Mouse (Mus musculus): ENCODE measurements at regions not wholly inside any gene's neighbourhood (a gene's known extent, or its start where the extent isn't known, plus 50 kb on each side); places are given as distances from the start of the nearest gene placed in this dataset.

DNA sequence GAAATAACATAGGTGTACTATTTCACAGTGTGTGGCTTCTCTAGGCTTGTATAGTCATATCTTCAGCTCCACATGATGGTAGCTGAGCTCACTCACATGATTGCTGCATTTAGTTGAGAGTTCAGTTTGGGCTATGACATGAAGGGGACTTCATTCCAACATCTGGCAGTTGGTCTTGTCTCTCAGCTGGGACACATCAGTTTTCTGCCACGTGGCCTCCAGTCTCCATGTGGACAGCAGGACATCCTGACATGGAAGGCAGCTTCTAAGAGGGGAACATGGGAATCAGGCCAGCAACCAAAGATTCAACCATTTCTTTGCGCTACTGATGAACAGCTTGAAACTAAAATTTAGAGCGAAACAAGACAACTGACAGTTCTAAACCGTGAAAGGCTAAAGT is 121.2 kb upstream of the Slc44a1 start:
- H3K4me3 ChIP-seq: no peak overlapping the region
- H3K36me3 ChIP-seq: no peaks in the 10 kb centered on the region
- no peak for ATAC-seq (replicated peaks; ENCODE audit: insufficient number of reproducible peaks, insufficient read depth, low FRiP score, low read depth)
- H3K9me3 ChIP-seq (replicated peaks): no peaks in the 10 kb centered on the region
- no peak overlapping the region for H3K9ac ChIP-seq
- 72% methylated on average over 4 of the region's 4 CpGs for WGBS
- H3K27me3 ChIP-seq: no peaks in the 10 kb centered on the region
- no peak overlapping the region for H3K4me2 ChIP-seq
- H3K4me1 ChIP-seq (replicated peaks): peaks cover 8% of the 10 kb centered on the region
- H3K27ac ChIP-seq: no peak overlapping the region

DNA sequence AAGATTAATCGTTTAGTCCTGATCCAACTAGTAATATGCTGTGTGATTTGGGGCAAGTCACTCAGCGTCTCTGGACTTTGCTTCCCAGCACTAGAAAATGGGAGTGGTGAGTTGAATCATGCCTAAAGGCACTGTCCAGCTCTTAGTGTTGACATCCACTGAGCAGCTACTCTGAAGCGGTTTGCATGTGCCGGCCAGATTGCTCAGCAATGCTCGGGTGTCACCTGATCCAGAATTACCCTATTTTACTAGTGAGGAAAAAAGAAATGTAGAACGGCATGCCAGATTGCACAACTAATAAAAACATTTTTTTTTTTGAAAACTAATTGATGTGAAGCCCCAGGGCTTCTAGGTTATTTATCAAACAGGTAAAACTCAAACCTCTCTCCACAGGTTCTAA is 122.0 kb upstream of the Slc44a1 start:
- H3K9me3 ChIP-seq (replicated peaks): no peaks in the 10 kb centered on the region
- H3K4me2 ChIP-seq: no peak overlapping the region
- no peak overlapping the region for H3K27ac ChIP-seq
- no peaks in the 10 kb centered on the region for H3K27me3 ChIP-seq
- WGBS: 64% methylated on average over 6 of the region's 6 CpGs
- ATAC-seq (replicated peaks; ENCODE audit: insufficient number of reproducible peaks, insufficient read depth, low FRiP score, low read depth): no peak
- H3K4me3 ChIP-seq: no peak overlapping the region
- H3K9ac ChIP-seq: no peak overlapping the region
- peaks cover 8% of the 10 kb centered on the region for H3K4me1 ChIP-seq (replicated peaks)
- no peaks in the 10 kb centered on the region for H3K36me3 ChIP-seq

DNA sequence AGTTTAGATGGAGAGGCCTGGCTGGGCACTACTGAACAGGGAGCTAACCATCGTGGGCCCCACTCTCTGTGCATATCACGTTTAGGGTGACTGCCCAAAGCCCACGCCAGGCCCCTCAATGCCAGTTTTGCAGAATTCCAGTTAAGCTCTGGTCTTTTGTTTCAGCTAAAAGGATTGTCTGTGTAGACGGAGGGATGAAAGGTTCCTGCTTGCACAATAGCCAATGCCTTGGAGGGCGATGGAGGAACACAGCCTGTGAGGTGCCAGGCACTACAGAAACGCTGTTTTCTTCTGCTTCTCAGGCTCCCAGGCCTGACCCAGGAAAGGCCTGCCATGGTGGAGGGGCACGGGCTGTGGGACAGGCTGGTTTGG is 122.8 kb upstream of the Slc44a1 start:
- Histone ChIP-seq H3K36me3 (no peaks in the 10 kb centered on the region), H3K4me1 (replicated peaks) (peaks cover 8% of the 10 kb centered on the region), H3K4me3 (no peak overlapping the region), H3K27me3 (no peaks in the 10 kb centered on the region), H3K9ac (no peak overlapping the region), H3K4me2 (no peak overlapping the region), H3K9me3 (replicated peaks) (no peaks in the 10 kb centered on the region), H3K27ac (no peak overlapping the region)
- ATAC-seq (replicated peaks; ENCODE audit: insufficient number of reproducible peaks, insufficient read depth, low FRiP score, low read depth): no peak
- 74% methylated on average over 7 of the region's 7 CpGs for WGBS

DNA sequence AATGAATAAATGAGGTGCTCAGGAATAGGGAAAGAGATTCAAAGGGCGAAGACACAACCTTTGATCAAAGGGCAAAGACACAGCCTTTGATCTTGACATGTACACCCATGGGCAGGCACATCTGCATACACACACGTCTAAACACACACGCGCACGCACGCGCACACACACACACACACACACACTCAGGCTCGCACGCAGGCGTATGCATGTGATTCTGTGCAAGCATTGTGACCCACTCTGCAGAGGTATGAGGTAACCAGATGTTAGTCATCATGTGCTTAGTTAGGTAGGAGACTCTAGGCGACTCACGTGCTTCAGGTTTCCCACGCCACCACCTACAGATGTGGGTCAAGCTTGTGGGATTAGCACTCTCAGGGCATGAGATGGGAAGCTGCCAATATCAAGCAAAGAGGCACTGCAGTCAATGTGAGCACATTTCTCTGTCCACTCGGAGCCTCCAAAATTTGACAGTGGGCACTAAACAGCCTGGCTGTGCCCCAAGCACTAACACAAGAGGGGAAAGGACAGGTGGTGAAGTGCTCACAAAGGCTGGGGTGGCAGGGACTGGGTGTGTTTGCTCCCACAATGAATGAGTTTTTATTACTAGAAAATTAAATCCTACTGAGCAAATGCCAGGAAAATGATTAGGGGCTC is 123.3 kb upstream of the Slc44a1 start:
- Histone ChIP-seq H3K36me3 (no peaks in the 10 kb centered on the region), H3K27me3 (no peaks in the 10 kb centered on the region), H3K4me3 (no peak overlapping the region), H3K27ac (no peak overlapping the region), H3K4me2 (no peak overlapping the region), H3K9ac (no peak overlapping the region), H3K9me3 (replicated peaks) (no peaks in the 10 kb centered on the region), H3K4me1 (replicated peaks) (peaks cover 8% of the 10 kb centered on the region)
- ATAC-seq (replicated peaks; ENCODE audit: insufficient number of reproducible peaks, insufficient read depth, low FRiP score, low read depth): no peak
- WGBS: 78% methylated on average over 14 of the region's 14 CpGs

DNA sequence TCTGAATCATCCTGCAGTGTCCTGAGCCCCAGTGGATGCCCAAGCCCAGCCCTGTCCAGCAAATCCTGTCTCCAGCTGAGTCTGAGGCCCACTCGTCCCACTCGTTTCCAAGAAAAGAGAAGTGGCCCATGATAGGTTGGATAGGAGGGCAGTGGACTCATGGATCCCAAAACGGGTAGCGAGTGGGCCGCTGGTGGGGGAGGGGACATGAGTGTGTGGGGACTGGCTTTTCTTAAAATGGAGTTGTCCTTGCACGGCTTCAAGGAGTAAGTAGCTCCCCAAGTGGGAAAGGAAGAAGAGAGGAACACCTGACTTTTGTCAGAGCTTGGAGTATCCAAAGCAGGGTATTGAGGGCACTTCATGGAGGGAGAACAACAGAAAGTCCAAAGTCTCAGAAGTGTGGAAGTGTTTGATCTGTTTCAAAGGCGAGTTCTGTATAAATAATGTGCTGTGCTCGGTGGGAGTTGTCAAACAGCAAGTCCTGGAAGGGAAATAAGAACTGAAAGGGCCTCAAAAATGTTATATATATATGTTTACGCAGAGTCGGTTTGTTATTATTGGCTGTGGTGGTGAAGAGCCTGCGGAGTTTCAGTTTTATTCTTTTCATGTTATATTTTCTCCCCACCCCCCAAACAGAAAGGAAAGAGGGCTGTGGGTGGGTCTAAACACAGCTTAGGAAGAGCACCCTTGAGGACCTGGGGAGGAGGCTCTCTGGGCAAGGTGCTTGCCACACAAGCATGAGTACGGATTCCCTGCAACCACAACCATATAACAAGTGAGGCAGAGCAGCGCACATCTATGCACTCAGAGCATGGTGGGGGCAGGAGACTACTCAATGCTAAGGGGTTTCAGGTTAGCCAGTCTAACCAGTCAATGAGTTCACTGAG is 124.1 kb upstream of the Slc44a1 start:
- Histone ChIP-seq H3K9me3 (replicated peaks) (no peaks in the 10 kb centered on the region), H3K27me3 (no peaks in the 10 kb centered on the region), H3K4me3 (no peak overlapping the region), H3K36me3 (no peaks in the 10 kb centered on the region), H3K4me2 (no peak overlapping the region), H3K4me1 (replicated peaks) (peaks cover 8% of the 10 kb centered on the region), H3K9ac (no peak overlapping the region), H3K27ac (peak overlapping the region; percentile 66)
- no peak for ATAC-seq (replicated peaks; ENCODE audit: insufficient number of reproducible peaks, insufficient read depth, low FRiP score, low read depth)
- WGBS: 63% methylated on average over 13 of the region's 13 CpGs

DNA sequence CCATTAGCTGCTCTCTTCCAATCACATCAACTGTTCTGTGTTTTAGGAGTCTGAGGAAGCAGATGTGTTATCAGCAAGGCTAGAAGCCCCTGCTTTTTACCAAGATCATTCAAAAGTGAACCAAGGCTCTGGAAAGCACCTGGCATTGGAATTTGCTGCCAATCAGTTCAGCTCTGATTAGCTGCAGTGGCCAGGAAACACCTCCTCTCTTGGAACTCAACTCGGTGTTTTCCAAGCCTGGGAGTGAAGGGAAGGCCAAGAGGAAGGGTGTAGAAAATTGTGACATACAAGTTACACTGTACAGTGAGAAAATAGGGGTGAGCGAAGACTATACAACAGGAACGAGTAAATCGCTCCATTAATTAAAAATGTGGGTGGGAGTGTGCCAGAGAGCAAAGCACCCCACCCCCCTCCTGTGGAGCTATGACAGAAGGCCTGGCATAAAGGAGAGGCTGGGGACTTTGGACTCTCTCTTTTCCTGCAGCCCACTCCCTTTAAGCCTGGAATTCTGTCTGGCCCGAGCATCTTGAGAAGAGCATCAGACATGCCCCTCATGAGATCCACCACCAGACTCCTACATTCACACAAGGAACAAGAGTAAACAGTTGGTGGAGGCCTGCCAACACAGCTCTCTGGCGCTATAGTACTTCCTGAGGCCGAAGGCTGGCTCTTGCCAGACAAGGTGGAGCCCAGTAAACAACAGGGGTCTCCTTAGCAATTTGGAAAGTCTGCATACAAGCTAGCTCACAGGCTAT is 124.9 kb upstream of the Slc44a1 start:
- no peak overlapping the region for H3K4me3 ChIP-seq
- H3K27ac ChIP-seq: peak overlapping the region; percentile 66
- WGBS: 47% methylated on average over 7 of the region's 7 CpGs
- H3K9me3 ChIP-seq (replicated peaks): no peaks in the 10 kb centered on the region
- ATAC-seq (replicated peaks; ENCODE audit: insufficient number of reproducible peaks, insufficient read depth, low FRiP score, low read depth): peak; percentile 31; the same call in 1 of the 2 replicates
- H3K4me2 ChIP-seq: no peak overlapping the region
- no peaks in the 10 kb centered on the region for H3K36me3 ChIP-seq
- no peaks in the 10 kb centered on the region for H3K27me3 ChIP-seq
- H3K4me1 ChIP-seq (replicated peaks): peaks cover 8% of the 10 kb centered on the region
- H3K9ac ChIP-seq: no peak overlapping the region

DNA sequence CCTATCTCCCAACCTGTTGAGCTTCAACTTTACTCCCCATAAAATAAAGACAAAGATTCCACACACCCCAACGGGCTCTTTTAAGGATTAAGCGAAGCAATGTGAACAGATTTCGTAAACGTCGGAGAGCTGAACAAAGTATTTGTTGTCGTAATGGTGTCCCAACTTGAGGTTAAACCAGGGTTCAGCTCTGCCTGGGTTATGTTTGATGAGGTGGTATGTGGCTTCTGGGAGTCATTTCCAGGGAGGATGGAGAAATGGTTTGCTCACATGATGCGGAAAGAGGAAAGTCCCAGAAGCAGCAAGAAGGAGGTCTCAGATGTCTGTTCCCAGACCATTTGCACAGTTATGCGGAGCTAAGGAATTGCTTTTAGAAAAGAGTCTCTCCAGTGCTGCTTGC is 126.1 kb upstream of the Slc44a1 start:
- H3K9ac ChIP-seq: no peak overlapping the region
- no peaks in the 10 kb centered on the region for H3K9me3 ChIP-seq (replicated peaks)
- no peaks in the 10 kb centered on the region for H3K36me3 ChIP-seq
- H3K4me3 ChIP-seq: no peak overlapping the region
- ATAC-seq (replicated peaks; ENCODE audit: insufficient number of reproducible peaks, insufficient read depth, low FRiP score, low read depth): no peak
- no peak overlapping the region for H3K27ac ChIP-seq
- H3K27me3 ChIP-seq: no peaks in the 10 kb centered on the region
- H3K4me1 ChIP-seq (replicated peaks): peaks cover 8% of the 10 kb centered on the region
- 90% methylated on average over 8 of the region's 8 CpGs for WGBS
- H3K4me2 ChIP-seq: no peak overlapping the region

DNA sequence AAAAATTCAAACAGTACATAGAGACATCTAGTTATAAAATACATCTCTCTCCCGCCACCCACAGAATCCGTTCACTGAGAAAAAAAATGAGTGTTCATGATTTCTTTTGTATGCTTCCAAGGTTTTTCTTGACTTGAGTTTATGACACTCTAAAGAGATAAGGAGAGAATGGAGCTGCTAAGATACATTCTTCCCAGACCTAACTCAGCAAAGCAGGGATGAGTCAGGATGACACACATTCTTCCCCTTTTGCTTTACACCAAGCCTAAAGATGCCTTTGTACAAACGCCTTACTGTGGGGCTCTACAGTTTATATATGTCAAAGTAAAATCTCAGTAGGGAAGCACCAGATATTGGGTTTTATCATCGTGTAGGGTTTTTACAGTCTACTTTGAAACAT is 133.1 kb upstream of the Slc44a1 start:
- 0 out of 2 replicates have a peak, but pooled peaks cover 2% of the 10 kb centered on the region for H3K4me1 ChIP-seq (replicated peaks)
- WGBS: 54% methylated on average over 4 of the region's 4 CpGs
- no peak for ATAC-seq (replicated peaks; ENCODE audit: insufficient number of reproducible peaks, insufficient read depth, low FRiP score, low read depth)
- H3K9ac ChIP-seq: no peak overlapping the region
- no peak overlapping the region for H3K4me3 ChIP-seq
- H3K9me3 ChIP-seq (replicated peaks): no peaks in the 10 kb centered on the region
- H3K27me3 ChIP-seq: no peaks in the 10 kb centered on the region
- no peaks in the 10 kb centered on the region for H3K36me3 ChIP-seq
- no peak overlapping the region for H3K4me2 ChIP-seq
- no peak overlapping the region for H3K27ac ChIP-seq

DNA sequence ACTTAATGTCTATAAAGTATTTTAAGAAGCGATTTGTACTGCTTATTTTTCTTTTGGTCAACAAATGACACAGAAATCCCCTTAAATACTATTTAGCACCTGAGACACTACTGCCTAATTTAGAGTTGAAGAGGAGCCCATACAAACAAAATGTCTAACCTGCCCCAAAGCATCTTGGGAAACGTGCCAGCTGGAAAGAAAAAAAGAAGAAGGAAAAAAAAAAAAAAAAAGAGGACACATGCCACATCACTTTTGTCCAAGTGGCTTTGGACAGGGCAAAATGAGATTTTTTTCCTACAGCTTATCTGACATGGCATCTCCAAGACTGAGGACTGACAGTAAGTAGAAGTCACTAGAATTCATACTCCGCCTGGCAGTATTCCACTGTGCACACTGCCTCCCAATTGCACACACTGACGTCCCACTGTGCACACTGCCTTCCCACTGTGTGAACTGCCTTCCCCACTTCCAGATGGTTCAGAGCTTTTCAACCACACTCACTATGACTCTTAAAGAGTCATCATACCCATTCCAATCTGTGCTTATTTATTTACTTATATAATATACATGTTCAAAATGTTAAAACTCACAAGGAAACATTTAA is 135.3 kb upstream of the Slc44a1 start:
- Histone ChIP-seq H3K4me3 (no peak overlapping the region), H3K27ac (no peak overlapping the region), H3K4me1 (replicated peaks) (0 out of 2 replicates have a peak, but pooled peaks cover 2% of the 10 kb centered on the region), H3K27me3 (no peaks in the 10 kb centered on the region), H3K4me2 (no peak overlapping the region), H3K9ac (no peak overlapping the region), H3K9me3 (replicated peaks) (no peaks in the 10 kb centered on the region), H3K36me3 (no peaks in the 10 kb centered on the region)
- WGBS: 77% methylated on average over 4 of the region's 4 CpGs
- no peak for ATAC-seq (replicated peaks; ENCODE audit: insufficient number of reproducible peaks, insufficient read depth, low FRiP score, low read depth)

DNA sequence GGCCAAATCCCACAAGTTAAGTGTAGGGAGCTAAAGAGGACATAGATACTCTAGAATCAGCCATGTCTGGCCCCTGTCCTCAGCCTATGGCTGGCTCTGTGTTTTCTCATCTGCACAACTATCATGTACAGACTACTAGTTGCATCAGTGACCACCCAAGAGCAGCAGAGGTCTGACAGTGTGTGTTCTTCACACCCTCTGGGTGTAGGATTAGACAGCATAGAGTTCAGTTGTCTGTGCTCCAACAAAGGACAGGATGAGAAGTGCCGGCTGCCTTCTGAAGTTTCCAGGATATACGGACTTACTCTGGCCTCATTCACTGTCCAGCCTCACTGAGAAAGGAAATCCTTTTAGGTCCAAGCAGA is 135.9 kb upstream of the Slc44a1 start:
- Histone ChIP-seq H3K27ac (no peak overlapping the region), H3K4me3 (no peak overlapping the region), H3K36me3 (no peaks in the 10 kb centered on the region), H3K9ac (no peak overlapping the region), H3K9me3 (replicated peaks) (no peaks in the 10 kb centered on the region), H3K4me1 (replicated peaks) (0 out of 2 replicates have a peak, but pooled peaks cover 2% of the 10 kb centered on the region), H3K27me3 (no peaks in the 10 kb centered on the region), H3K4me2 (no peak overlapping the region)
- WGBS: 35% methylated on average over 2 of the region's 2 CpGs
- no peak for ATAC-seq (replicated peaks; ENCODE audit: insufficient number of reproducible peaks, insufficient read depth, low FRiP score, low read depth)

DNA sequence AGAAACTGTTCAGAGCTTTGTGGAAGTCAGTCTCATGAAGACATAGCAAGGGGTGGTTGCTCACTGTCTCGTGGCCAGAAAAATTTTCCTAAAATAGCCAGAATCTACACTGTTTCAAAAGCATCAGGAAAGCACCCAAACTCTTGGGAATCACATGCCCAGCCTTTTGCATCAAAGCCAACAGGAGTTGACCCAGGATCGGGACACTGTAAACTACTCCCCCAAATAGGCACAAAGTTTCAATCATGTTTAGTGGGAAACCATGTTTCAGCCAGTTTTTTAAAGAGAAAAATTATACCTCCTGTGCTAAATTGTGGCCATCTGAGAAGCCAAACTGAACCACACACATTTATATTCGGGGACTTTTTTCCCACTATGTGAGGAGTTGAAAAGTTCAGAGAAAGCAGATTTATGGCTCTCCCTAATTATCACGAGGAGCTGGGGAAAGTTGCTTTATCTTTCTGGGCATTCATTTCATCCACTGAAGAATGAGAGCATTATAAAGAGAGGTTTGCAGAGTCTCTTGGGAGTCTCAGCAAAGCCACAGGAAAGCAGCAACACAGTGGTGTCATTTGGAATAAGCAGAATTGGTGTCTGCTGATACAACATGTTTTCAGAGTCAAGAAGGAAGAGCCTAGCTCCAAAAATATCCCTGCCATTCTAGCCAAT is 136.5 kb upstream of the Slc44a1 start:
- WGBS: 49% methylated on average over 4 of the region's 4 CpGs
- no peak overlapping the region for H3K4me3 ChIP-seq
- H3K27ac ChIP-seq: no peak overlapping the region
- no peaks in the 10 kb centered on the region for H3K27me3 ChIP-seq
- H3K9me3 ChIP-seq (replicated peaks): no peaks in the 10 kb centered on the region
- H3K4me1 ChIP-seq (replicated peaks): 0 out of 2 replicates have a peak, but pooled peaks cover 2% of the 10 kb centered on the region
- no peaks in the 10 kb centered on the region for H3K36me3 ChIP-seq
- H3K4me2 ChIP-seq: no peak overlapping the region
- no peak for ATAC-seq (replicated peaks; ENCODE audit: insufficient number of reproducible peaks, insufficient read depth, low FRiP score, low read depth)
- H3K9ac ChIP-seq: no peak overlapping the region

All from heart, embryonic 15.5 days (tissue).